Mouse (Mus musculus) natural killer cell, adult 2 months (primary cell): ENCODE data around the gene Slc29a4.

Experiments
- DNase-seq, 2 experiments: peaks; one replicate each; pipeline ENCODE4 v3.0.0; 2022; ENCODE audit warnings: low spot score in 2 of 2

Gene Slc29a4

GRCm38 (mm10) chr5:142692248-142692647 is at the start of gene Slc29a4:
Slc29a4 (plus strand) TSS chr5:142692512.
- DNase-seq = no peak

GRCm38 (mm10) chr5:142648162-142648561 is 44.1 kb upstream of the Slc29a4 start:
- no peak for DNase-seq

- DNase-seq = no peak
These were observed 42.8 kb upstream of the Slc29a4 start for GRCm38 (mm10) chr5:142649460-142650050.

- no peak for DNase-seq
These were observed 41.9 kb upstream of the Slc29a4 start for GRCm38 (mm10) chr5:142650390-142650789.

GRCm38 (mm10) chr5:142650794-142651497 is 41.4 kb upstream of the Slc29a4 start:
- no peak for DNase-seq

GRCm38 (mm10) chr5:142652266-142652665 is 40.0 kb upstream of the Slc29a4 start:
- no peak for DNase-seq

GRCm38 (mm10) chr5:142660656-142661434 is 31.5 kb upstream of the Slc29a4 start:
- no peak for DNase-seq

- DNase-seq = no peak
These were observed 24.4 kb upstream of the Slc29a4 start for GRCm38 (mm10) chr5:142667921-142668320.

- DNase-seq = no peak
These were observed 23.6 kb upstream of the Slc29a4 start for GRCm38 (mm10) chr5:142668556-142669263.

GRCm38 (mm10) chr5:142669726-142670125 is 22.6 kb upstream of the Slc29a4 start:
- DNase-seq = no peak

GRCm38 (mm10) chr5:142673082-142673481 is 19.2 kb upstream of the Slc29a4 start:
- no peak for DNase-seq

- DNase-seq = no peak
These were observed 14.2 kb upstream of the Slc29a4 start for GRCm38 (mm10) chr5:142678141-142678571.

- DNase-seq = no peak
These were observed 13.2 kb upstream of the Slc29a4 start for GRCm38 (mm10) chr5:142679065-142679464.

GRCm38 (mm10) chr5:142681911-142682310 is 10.4 kb upstream of the Slc29a4 start:
- no peak for DNase-seq

GRCm38 (mm10) chr5:142682529-142682928 is 9.8 kb upstream of the Slc29a4 start:
- DNase-seq = no peak

GRCm38 (mm10) chr5:142688866-142689265 is 3.4 kb upstream of the Slc29a4 start:
- no peak for DNase-seq

- DNase-seq = no peak
These were observed 2.0 kb upstream of the Slc29a4 start for GRCm38 (mm10) chr5:142690343-142690742.

GRCm38 (mm10) chr5:142692971-142693737 is 842 bp downstream of the Slc29a4 start:
- DNase-seq = no peak

- no peak for DNase-seq
These were observed 1.6 kb downstream of the Slc29a4 start for GRCm38 (mm10) chr5:142693738-142694430.

GRCm38 (mm10) chr5:142694627-142695340 is 2.5 kb downstream of the Slc29a4 start:
- DNase-seq = no peak
